Mouse (Mus musculus): Measurements from ENCODE around the gene Tnfrsf12a. TPM values are rescaled to one million over a fixed set of nuclear protein-coding genes. Genes with fewer than 3 reads are reported as not detected.

Gene Tnfrsf12a
- 4.9 TPM in 2 replicates for polyA plus RNA-seq (2012; rRNA removed)

DNA sequence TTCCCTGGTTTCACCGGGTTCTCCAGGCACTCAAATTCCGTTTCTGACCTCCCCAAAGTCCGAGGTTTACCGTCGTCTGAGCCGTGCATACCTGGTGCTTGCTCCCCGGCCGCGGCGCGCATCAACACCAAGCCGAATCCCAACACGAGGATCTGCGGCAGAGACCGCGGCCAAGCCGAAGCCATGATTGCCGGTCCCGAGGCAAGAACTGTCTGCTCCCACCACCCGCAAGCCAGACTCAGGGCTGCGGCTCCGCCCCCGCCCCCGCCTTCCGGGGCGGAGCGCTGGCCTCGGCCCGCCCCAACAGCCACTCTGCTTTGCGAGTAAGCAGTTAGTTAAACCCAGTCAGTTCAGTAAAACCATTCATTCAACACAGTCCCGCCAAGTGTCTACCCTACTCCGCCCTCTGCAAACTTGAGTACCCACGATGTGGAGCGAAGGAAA lies at the start of gene Tnfrsf12a:
Gene Tnfrsf12a, minus strand, starts transcription at position 233 of the 444 bp plus-strand sequence.

DNA sequence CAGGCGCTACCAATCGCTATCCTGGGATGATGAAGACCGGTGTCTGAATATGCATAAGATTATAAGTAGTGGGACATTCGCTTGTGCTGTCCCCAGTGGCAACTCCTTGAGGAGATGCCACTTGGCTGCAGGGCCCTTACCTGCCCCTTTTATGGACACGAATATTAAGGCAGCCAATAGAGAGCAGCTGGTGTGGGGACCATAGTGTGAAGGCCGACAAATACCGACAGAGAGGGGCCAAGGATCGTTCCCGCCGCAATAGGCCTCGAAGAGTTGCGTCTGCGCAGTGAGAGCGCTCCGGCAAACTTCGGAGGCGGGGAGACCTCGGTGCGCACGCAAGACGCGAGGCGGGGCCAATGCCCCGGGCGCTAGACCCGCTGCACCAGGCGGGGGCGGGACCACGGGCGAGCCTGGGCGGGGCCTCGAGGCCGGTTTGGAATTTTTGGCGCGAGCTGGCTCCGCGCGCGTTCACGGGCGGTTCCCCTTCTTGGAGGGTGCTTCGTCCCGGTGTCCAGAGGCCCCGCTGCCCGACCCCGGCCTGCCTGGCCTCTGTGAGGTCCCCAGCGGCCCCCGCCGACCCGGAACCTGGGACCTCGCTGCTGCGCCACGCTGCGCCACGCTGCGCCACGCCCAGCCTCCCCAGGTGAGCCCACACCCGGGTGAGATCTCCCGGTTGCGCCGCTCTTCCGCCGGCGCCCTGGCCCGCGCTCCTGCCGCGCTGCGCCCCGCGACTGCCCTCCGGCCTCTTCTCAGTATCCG lies 48.9 kb upstream of the Tnfrsf12a start, which contains the start of gene Pkmyt1:
Gene Pkmyt1, plus strand, starts transcription at position 338 of the 759 bp plus-strand sequence.

DNA sequence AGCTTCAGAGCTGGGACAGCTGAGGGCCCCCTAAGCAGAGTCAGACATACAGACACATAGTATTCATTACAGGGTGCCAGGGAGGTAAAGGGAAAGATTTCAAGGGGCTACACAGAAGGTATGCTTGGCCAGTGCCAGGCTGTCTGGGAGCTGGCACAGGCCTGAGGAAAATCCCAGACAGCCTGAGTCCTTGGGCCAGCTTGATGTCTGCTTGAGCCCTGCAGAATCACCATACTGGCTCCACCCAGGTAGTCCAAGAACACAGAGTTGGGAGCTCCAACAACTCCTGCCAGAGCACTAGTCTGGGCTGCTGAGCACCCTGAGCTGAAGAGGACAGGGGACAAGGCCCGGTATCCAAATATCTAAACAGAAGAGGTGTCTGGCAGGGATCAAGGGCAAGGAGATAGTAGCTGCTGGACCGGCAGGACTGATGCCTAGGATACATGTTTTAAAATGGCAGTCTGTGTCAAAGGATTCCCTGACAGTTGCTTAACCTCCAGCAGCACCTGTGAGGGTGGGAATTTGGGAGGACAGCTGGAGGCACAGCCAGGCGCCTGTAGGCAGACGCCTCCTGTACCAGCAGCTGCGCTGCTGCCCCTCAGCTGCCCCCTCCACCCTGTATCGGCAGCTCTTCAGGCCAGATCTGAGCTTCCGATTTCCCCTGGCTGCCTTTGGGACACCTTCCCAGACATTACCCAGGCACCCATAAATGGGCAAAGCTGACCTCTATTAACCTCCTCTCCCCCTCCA lies 45.3 kb upstream of the Tnfrsf12a start, which contains the start of gene 1520401A03Rik:
Gene 1520401A03Rik, minus strand, starts transcription at position 408 of the 750 bp plus-strand sequence.

DNA sequence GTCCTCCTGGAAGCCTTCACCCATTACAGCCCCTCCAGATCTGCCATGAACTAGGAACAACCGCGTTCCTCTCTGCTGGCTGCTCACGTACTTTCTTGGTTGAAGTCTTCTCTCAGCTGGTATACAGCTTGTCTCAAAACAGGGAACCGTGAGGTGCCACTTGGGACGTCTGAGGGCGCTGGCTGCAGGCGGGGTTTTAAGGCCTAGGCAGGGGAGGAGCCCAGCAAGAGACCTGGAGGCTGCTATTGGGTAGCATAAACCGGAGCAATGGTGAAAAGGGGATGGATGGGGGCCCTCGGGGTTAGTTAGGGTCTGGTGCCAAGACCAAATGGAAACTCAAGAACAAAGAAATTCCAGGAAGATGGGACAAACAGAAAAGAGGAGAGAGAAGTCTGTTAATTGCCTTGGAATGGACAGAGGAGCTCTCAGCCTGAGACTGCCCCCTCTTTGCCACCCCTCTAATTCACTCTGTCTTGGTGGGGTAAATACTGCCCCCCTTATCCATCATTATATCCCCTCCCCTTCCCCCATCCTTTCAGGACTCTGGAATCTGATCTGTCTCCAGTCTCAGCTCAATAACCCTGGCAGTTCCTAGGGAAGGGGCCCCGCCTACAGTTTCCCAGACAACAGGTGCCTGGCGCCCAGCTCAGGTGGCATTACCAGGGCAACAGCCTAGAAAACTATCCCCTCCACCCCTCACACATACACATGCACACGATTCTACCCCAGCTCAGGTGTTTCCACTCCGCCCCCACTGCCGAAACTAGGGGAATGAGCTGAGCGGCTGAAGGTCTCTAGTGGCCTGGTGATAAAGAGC lies 6.8 kb upstream of the Tnfrsf12a start, which contains the start of gene Cldn9:
Gene Cldn9, minus strand, starts transcription at position 171 of the 817 bp plus-strand sequence.

DNA sequence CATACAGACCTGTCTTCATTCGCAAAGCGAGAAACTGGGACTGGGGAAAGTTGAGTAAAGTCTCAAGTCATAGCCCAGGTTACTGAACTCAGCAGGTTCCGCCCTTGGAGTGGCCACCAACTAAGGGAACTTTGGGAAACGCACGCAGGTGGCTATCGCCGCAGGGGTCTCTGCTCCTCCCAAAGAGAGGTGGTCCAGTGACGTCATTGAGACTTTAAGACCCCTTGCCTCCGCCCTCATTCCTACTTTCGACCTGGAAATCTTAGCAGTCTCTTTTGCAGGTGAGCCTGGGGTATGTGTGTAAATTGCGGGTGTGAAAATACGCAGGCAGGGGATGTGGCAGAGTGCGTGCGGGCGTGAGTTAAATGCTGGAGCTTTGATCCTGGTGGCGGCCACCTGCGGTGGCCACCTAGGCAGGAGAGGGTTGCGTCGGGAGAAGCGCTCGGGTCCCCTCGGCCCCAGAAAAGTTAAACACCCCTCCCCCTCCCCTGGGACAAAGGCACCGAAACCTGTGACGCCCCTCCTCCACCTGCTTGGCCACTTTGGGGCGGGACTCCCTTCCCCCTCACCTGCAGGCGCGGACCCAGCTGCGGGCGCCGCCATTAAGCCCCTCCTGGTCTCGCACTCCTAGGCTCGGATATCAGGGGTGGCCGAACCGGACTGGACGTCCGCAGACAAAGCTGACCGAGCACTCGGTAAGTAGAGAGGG lies 2.0 kb upstream of the Tnfrsf12a start, which contains the start of gene Cldn6:
Gene Cldn6, plus strand, starts transcription at position 123 of the 709 bp plus-strand sequence.

DNA sequence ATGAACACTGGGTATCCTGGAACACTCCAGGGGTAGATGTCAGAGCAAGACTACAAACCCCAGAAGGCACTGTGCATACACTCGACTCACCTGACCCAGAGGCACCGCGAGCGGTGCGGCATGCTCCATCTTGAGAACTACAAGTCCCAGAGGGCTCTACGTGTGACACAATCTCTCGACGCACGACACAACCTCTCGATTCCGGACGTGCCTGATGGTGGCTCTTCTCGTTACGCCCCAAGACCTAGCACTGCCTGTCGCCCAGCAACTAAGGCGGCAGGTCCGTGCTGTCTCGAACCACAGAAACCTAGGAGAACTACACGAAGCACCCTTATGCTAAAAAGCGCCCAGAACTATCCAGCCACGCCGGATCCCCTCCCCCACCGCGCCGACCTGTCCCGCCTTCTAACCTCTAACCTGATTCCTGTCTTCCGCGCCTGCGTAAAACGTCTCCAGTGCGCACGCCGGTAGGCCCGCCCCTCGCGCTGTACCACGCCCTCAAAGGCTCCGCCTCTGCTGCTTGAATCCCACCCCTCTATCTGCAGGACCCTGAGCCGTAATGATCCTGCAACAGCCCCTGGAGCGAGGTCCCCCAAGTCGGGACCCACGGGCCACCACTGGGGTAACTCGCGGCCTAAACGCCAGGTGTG lies 3.7 kb downstream of the Tnfrsf12a start, which contains the start of the genes Hcfc1r1 and Thoc6:
Gene Hcfc1r1, plus strand, starts transcription at position 173 of the 650 bp plus-strand sequence.
Gene Thoc6, minus strand, starts transcription at position 459 of the 650 bp plus-strand sequence.

DNA sequence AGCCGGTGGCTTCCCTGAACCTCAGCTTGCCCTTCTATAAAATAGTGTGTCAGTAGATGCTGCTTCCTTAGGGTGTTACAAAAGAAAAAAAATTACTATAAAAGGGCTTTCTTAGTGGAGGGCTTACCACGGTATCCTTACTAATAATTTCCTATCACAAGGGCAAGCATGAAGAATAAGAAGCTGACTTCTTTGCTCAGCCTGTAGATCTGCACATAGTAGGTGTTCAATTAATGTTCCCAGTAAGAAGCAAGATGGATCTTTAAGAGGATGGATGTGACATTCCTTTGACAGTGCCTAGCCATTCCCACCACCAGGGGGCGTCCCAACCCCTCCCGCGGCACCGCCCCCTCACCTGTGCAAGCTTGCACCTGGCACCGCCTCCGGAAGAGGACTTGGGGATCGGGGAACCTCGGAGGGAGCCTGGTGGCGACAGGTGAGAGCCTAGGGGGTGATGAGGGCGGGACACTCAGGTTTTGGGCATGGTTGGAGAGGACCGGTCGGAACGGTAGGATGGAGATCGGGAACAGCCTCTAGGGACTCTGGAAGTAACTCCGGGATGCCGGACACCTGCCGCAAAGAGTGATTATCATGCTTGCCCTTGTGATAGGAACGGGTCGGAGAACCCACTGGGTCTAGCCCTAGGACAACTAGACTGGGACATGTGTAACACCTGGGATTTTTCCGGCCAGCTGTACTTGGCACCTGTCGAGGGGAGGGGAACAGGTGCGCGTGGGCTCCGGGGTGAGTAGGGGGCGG lies 17.0 kb downstream of the Tnfrsf12a start, which contains the start of gene Bicdl2:
Gene Bicdl2, plus strand, starts transcription at position 390 of the 759 bp plus-strand sequence.

DNA sequence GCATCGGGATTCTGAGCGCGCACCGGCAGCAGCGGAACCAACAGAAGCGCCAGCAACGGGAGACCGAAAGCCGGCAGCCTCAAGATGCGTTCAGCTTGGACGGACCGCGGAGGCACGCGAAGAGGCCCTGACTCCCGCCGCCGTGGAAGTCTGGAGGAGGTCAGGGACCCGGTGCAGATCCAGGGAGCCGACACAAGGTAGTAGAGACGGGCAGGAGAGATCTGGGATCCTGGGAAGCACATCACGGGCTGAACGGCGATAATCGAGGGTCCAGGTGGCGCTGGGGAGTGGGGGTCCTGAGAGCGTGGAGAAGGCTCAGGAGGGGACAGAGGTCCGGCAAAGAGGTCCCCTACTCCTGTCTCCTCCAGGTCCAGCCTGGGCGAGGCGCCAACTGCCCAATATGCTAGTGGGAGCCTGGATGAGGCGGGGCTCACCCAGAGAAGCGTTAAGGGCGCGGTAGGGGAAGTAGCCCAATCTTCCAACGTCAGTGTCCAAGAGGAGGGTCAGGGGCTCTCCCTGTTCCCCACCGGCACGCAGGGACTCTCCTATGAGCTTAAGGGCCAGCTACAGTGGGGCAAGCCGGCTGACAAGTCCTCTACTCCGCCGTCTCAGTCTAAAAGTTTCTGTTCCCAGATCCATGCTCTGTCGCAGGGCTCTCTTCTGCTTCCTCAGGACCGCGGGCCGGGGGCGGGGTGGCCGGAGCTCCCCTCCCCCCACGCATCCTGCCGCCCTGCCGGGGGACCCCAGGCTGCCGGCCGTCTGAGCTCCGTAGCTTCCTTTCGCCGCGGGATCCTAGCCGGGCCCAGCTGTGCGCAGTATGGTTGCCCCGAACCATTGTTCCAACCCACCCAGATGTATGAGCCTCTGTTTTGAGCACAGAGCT lies 32.4 kb downstream of the Tnfrsf12a start, which contains the start of gene Mmp25:
Gene Mmp25, minus strand, starts transcription at position 665 of the 883 bp plus-strand sequence.

Other genes with a start within 250 kb of the Tnfrsf12a start
- not detected in 2 replicates for gene Vmn2r117, start 197.8 kb downstream of the Tnfrsf12a start, polyA plus RNA-seq (2012; rRNA removed)
- gene Zfp213, start 113.2 kb downstream of the Tnfrsf12a start, polyA plus RNA-seq (2012; rRNA removed): 3.4 and 3.7 TPM in 2 replicates
- gene Zfp13, start 78.0 kb downstream of the Tnfrsf12a start, polyA plus RNA-seq (2012; rRNA removed): 2.8 and 3.6 TPM in 2 replicates
- 0.02 TPM in 1 of 2 replicates, not detected in the other for gene Zscan10, start 76.6 kb downstream of the Tnfrsf12a start, polyA plus RNA-seq (2012; rRNA removed)
- gene Mmp25, start 32.2 kb downstream of the Tnfrsf12a start, polyA plus RNA-seq (2012; rRNA removed): 1.1 and 1.3 TPM in 2 replicates
- gene Bicdl2, start 17.0 kb downstream of the Tnfrsf12a start, polyA plus RNA-seq (2012; rRNA removed): 0.07 and 0.11 TPM in 2 replicates
- 15.2 and 19.3 TPM in 2 replicates for gene Hcfc1r1, start 3.9 kb downstream of the Tnfrsf12a start, polyA plus RNA-seq (2012; rRNA removed)
- 12.8 and 12.9 TPM in 2 replicates for gene Thoc6, start 3.6 kb downstream of the Tnfrsf12a start, polyA plus RNA-seq (2012; rRNA removed)
- gene Cldn6, start 1.8 kb upstream of the Tnfrsf12a start, polyA plus RNA-seq (2012; rRNA removed): 2.8 and 3.0 TPM in 2 replicates
- 0.05 TPM in 2 replicates for gene Cldn9, start 6.6 kb upstream of the Tnfrsf12a start, polyA plus RNA-seq (2012; rRNA removed)
- 0.02 and 0.05 TPM in 2 replicates for gene 1520401A03Rik, start 45.3 kb upstream of the Tnfrsf12a start, polyA plus RNA-seq (2012; rRNA removed)
- 15.3 and 19.6 TPM in 2 replicates for gene Pkmyt1, start 48.9 kb upstream of the Tnfrsf12a start, polyA plus RNA-seq (2012; rRNA removed)
- 2.7 and 3.4 TPM in 2 replicates for gene Paqr4, start 63.4 kb upstream of the Tnfrsf12a start, polyA plus RNA-seq (2012; rRNA removed)
- not detected in 2 replicates for gene Kremen2, start 68.4 kb upstream of the Tnfrsf12a start, polyA plus RNA-seq (2012; rRNA removed)
- 5.5 and 5.8 TPM in 2 replicates for gene Flywch1, start 94.1 kb upstream of the Tnfrsf12a start, polyA plus RNA-seq (2012; rRNA removed)
- gene Flywch2, start 108.6 kb upstream of the Tnfrsf12a start, polyA plus RNA-seq (2012; rRNA removed): 1.1 and 1.3 TPM in 2 replicates
- gene Srrm2, start 113.1 kb upstream of the Tnfrsf12a start, polyA plus RNA-seq (2012; rRNA removed): 98.2 and 129 TPM in 2 replicates
- 283 and 284 TPM in 2 replicates for gene Elob, start 151.7 kb upstream of the Tnfrsf12a start, polyA plus RNA-seq (2012; rRNA removed)
- gene Prss33, start 158.6 kb upstream of the Tnfrsf12a start, polyA plus RNA-seq (2012; rRNA removed): not detected in 2 replicates
- not detected in 2 replicates for gene Prss32, start 166.4 kb upstream of the Tnfrsf12a start, polyA plus RNA-seq (2012; rRNA removed)
- 0.14 and 0.19 TPM in 2 replicates for gene Prss41, start 166.7 kb upstream of the Tnfrsf12a start, polyA plus RNA-seq (2012; rRNA removed)
- not detected in 2 replicates for gene Prss21, start 190.6 kb upstream of the Tnfrsf12a start, polyA plus RNA-seq (2012; rRNA removed)
- not detected in 2 replicates for gene Dcpp1, start 203.4 kb upstream of the Tnfrsf12a start, polyA plus RNA-seq (2012; rRNA removed)
- not detected in 2 replicates for gene Dcpp2, start 203.4 kb upstream of the Tnfrsf12a start, polyA plus RNA-seq (2012; rRNA removed)
- not detected in 2 replicates for gene Dcpp3, start 240.0 kb upstream of the Tnfrsf12a start, polyA plus RNA-seq (2012; rRNA removed)